In genomic region chr1:41139725-41140124, GRCm38 (mm10) we compare ENCODE assay signal across 18 mouse cellular contexts.
"Had no signal": no experiment of that assay in that cellular context is flagged by ENCODE, and none has a peak within 500 bp of the region (broad histone marks: within the 10 kb centered on the region; RNA-seq: fewer than 3 reads in every experiment).

No protein-coding gene starts in this region.

- H3K4me2 ChIP-seq: kidney, embryonic 15.5 days; limb, embryonic 12.5 days; limb, embryonic 15.5 days; liver, embryonic 11.5 days; lung, embryonic 14.5 days; midbrain, embryonic 12.5 days had no signal

- ATAC-seq: liver, postnatal 0 days; lung, postnatal 0 days; midbrain, embryonic 16.5 days had no signal

- H3K27me3 ChIP-seq: kidney, embryonic 15.5 days; limb, embryonic 12.5 days; limb, embryonic 15.5 days; megakaryocyte, embryonic 14.5 days; midbrain, embryonic 12.5 days had no signal

- H3K9me3 ChIP-seq: kidney, embryonic 15.5 days; limb, embryonic 12.5 days; limb, embryonic 15.5 days; midbrain, embryonic 12.5 days had no signal

- H3K4me1 ChIP-seq: kidney, embryonic 15.5 days; limb, embryonic 12.5 days; limb, embryonic 15.5 days; megakaryocyte, embryonic 14.5 days had no signal

- H3K4me3 ChIP-seq: kidney, embryonic 15.5 days; limb, embryonic 12.5 days; limb, embryonic 15.5 days; megakaryocyte, embryonic 14.5 days; midbrain, embryonic 12.5 days had no signal

- H3K9ac ChIP-seq: kidney, embryonic 15.5 days; limb, embryonic 12.5 days; limb, embryonic 15.5 days; liver, embryonic 14.5 days; liver, postnatal 0 days; lung, embryonic 14.5 days; midbrain, embryonic 12.5 days had no signal

- H3K27ac ChIP-seq: kidney, embryonic 15.5 days; limb, embryonic 12.5 days; limb, embryonic 15.5 days; liver, embryonic 14.5 days; macrophage had no signal

- DNase-seq: kidney, adult 8-10 months; kidney, postnatal 14 days; kidney, postnatal 4 days; left cerebral cortex, postnatal 4 days; liver, postnatal 0 days; lung, embryonic 14.5 days; thymus, adult 18-20 months; thymus, postnatal 36 days had no signal

- H3K36me3 ChIP-seq: kidney, embryonic 15.5 days; limb, embryonic 12.5 days; limb, embryonic 15.5 days; midbrain, embryonic 12.5 days had no signal
